Mouse (Mus musculus) lung, adult 10 weeks (tissue): ENCODE measurements around the gene Elovl7. TPM values are rescaled to one million over a fixed set of nuclear protein-coding genes. Genes with fewer than 3 reads are reported as not detected.

Source experiments
- polyA plus RNA-seq: library from polyadenylated mRNA; stranded (reverse); fragments of 350-450 nt; fragmentation: Illumina TruSeq; extraction: RNeasy Lipid Tissue Mini Kit (QIAGEN cat#74804); gene quantifications from one replicate; pipeline ENCODE4 v1.2.3, GENCODE M21; 2014; ENCODE audit warnings: low read depth, low replicate concordance; ENCODE audit not compliant: insufficient read depth

The Elovl7 gene
- polyA plus RNA-seq: 3.1 TPM

DNA sequence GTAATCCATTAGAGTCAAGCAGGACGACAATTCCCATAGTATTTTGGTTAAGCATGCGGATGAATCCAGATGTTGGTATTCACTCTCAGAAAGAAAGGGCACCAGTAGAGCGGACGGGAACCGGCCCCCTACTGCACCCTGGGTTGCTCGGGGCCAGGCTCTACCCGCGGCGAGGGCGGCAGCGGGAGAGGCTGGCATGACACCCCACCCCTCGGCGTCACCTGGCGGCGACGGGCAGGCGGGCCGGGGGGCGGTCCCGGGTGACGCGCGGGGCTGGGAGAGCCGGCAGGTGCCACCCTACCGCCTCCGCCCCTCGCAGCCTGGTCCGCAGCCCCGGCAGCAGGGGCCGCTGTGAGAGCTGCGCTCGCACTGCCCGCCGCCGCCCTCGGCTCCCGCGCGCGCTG, at the start of gene Elovl7:
Elovl7 (plus strand) TSS at position 324 of the 404 bp plus-strand sequence.

DNA sequence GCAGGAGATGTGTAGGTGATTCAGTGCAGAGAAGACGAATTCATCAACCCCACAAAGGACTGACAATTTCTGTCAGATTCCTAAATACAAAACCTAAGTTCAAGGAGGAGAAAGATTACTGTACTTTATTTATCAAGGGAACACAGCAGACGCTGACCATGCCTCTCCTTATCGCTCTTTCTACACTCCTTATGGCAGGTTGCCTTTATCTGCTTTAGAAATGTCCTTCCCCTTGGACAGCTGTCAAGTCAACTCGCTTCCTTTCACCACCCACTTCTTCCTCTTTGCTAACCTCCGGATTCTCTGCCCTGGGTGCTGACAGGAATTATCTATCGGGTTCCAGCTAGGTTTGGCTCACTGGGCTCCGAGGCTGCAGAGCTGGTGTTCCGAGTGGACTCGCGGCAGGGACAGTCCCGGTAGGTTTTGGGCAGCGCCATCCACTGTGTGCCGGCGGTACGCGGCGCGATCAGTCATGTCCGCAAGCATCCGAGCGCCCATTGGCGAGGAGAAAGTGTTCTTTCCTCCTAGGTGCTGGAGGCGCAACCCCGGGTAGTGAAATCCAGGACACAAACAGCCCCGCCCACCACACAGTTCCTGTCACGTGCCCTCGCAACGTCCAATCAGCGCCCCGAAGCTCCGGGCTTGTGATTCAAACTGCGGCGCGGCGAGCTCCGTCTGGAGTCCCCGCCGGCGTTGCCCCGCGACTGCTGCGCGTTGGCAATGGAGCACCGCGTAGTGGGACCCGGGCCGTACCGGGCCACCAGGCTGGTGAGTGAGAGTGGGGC, 101.7 kb downstream of the Elovl7 start, which contains the start of gene Depdc1b:
Depdc1b (plus strand) TSS at position 631 of the 785 bp plus-strand sequence.

Other genes with a start within 250 kb of the Elovl7 start
- 71.5 TPM for gene Smim15, start 170.0 kb upstream of the Elovl7 start, polyA plus RNA-seq
- 30.8 TPM for gene Ndufaf2, start 55.8 kb upstream of the Elovl7 start, polyA plus RNA-seq
- gene Ercc8, start 55.7 kb upstream of the Elovl7 start, polyA plus RNA-seq: 5.8 TPM
- 0.14 TPM for gene Depdc1b, start 101.9 kb downstream of the Elovl7 start, polyA plus RNA-seq
- gene Pde4d, start 235.5 kb downstream of the Elovl7 start, polyA plus RNA-seq: 4.8 TPM